Mouse (Mus musculus) gastrocnemius, adult 2 months (tissue): ENCODE results near the gene Tmem179b. TPM values are rescaled to one million over a fixed set of nuclear protein-coding genes. Genes with fewer than 3 reads are reported as not detected.
A peak's percentile ranks its signal among the peaks of the same experiment; 100 is the strongest.
"Not testable (repeated sequence)": the region's sequence is repeated elsewhere in the genome, so short reads cannot be mapped to it uniquely, and the experiment has no call there.

Experiments
- DNase-seq: peaks from one replicate; pipeline ENCODE4 v3.0.0; 2022
- H3K27ac ChIP-seq: fragments of 200-600 bp; 2 replicates; pipeline ENCODE4 v1.8.1; 2022; ENCODE audit warnings: mild to moderate bottlenecking
- H3K4me3 ChIP-seq: fragments of 200-600 bp; 2 replicates; pipeline ENCODE4 v1.8.1; 2022; ENCODE audit warnings: mild to moderate bottlenecking, moderate library complexity
- CTCF ChIP-seq: fragments of 200-600 bp; IDR thresholded peaks from 2 replicates; pipeline ENCODE4 v1.8.1; 2022; ENCODE audit warnings: antibody characterized with exemption, mild to moderate bottlenecking, moderate library complexity
- intact Hi-C: fragments of 180-260 bp; cut with DNase I; formaldehyde crosslinking; loops from one replicate; pipeline ENCODE4 v1.15.1; 2025
- total RNA-seq, 2 experiments: library from RNA; stranded (reverse); gene quantifications; 2 replicates each; pipeline ENCODE4 v1.2.3; 2021

Tmem179b gene
- total RNA-seq, 2 experiments from 2014 or later, result 7.4 to 10.6 TPM

DNA sequence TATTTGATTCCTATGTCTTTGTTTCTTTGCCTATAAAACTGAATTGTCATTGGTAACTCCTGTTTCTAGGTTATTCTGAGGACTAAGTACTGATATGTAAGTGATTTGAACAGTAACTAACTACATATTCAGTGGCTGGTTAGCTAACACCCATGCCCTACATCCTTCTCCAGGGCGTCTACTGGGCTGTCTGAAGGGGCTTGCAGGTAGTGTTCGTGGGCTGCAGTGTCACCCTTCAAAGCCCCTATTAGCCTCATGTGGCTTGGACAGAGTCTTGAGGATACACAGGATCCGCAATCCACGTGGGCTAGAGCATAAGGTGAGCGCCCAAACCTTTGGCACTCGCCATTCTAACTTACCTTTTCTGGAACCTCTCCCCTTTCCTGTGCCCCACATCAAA, 34.6 kb downstream of the Tmem179b start:
- no peak for TF ChIP-seq CTCF
- Histone ChIP-seq H3K27ac (no peak overlapping the region), H3K4me3 (no peak overlapping the region)
- DNase-seq, result no peak
- intact Hi-C loops, result loop anchor here (2.0 kb wide), 1 partner anchor 17 kb away; the partner anchor contains the start of gene Nxf1

DNA sequence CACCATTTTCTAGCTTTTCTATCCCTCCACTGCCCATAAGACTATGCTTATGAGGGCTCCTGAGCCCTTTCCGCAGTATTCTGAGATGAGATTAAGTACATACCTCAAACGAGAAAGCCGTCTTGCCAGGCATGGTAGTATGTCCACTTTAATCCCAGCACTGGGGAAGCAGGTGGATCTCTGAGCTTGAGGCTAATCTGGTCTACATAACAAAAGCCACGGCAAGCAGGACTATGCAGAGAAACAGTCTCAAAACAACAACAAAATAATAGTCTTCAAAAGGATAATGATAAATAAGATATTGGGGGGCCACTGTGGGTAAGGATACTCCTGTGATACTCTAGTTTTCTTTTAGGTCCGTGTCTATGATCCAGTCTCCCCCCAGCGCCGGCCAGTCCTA, 35.4 kb downstream of the Tmem179b start:
- DNase-seq, result no peak
- intact Hi-C loops, result no loop called here
- H3K4me3 ChIP-seq, result no peak overlapping the region
- H3K27ac ChIP-seq, result no peak overlapping the region
- TF ChIP-seq CTCF, result no peak

DNA sequence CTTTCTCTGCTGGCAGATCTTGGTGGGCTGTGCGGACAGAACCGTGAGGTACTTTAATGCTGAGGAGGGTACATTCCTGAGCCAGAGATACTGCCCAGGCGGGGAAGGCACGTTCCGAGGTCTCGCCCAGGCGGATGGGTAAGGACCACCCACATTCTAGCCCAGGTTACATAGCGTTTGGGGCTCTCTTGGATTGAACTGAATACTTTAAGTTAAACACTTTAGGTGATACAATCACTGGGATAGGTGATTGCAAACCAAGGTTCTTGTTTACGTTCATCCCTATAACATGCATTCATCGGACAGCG, 38.2 kb downstream of the Tmem179b start:
- no peak for TF ChIP-seq CTCF
- no peak for DNase-seq
- H3K27ac ChIP-seq, result peak overlapping the region; percentile 95
- H3K4me3 ChIP-seq, result peak overlapping the region; percentile 87
- intact Hi-C loops, result no loop called here

DNA sequence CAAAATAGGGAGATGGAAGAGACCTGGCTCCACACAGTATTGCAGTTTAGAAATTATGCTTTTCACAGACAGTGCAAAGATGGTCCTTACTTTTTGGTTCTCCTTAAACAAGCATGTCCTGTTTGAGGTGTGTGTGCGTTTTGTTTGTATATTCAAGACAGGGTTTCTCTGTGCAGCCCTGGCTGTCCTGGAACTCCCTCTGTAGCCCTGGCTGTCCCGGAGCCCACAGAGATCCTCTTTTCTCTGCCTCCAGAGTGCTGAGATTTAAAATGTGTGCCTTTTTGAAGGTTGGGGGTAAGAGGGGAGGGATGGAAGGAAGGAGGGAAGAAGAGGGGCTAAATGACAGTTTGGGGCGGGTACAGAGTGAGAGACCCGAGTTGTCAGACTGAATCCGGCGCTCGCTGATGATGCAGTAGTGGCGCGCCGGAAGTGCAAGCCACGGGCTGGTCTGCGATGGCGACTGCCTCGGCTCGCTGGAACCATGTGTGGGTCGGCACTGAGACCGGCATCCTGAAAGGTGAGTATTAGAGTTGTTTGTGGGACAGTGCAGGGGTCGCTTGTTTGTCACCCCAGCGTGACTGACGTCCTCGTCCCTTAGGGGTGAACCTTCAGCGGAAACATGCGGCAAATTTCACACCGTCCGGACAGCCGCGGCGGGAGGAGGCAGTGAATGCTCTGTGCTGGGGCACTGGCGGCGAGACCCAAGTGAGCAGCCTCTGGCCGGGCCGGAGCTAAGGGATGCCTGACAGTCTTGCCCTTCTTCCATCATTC, 38.7 kb downstream of the Tmem179b start, which contains the start of gene Wdr74:
TSS of gene Wdr74 (plus strand) at position 439 of the 771 bp plus-strand sequence.
- intact Hi-C loops, result no loop called here
- no peak for TF ChIP-seq CTCF
- Histone ChIP-seq H3K27ac (peak within 1 kb of the TSS; percentile 95), H3K4me3 (peak within 1 kb of the TSS; percentile 87)
- DNase-seq, result peak; percentile 95

DNA sequence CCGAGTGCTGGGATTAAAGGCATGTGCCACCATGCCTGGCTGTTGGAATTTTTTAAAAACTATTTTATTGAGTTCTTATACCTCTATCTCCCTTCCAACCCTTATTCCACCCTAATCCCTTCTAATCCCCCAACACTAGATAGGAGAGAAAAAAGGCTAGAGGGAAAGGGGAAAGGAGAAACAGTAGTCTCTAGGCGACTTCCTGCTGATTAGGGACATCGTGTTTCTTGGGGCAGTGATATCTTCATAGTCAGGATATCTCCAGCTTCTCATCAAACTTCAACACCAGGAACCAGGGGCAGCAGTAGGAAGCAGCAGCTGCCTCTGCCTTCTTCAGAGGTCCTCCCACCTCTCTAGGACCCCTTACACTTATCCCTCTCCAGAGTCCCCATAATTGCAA, 39.9 kb downstream of the Tmem179b start:
- intact Hi-C loops, result no loop called here
- Histone ChIP-seq H3K4me3 (no peak overlapping the region), H3K27ac (no peak overlapping the region)
- no peak for TF ChIP-seq CTCF
- no peak for DNase-seq

GRCm38 (mm10) chr19:8728335-8729099, 45.8 kb downstream of the Tmem179b start:
- H3K4me3 ChIP-seq, H3K27ac ChIP-seq, DNase-seq, intact Hi-C loops: not testable (repeated sequence)

GRCm38 (mm10) chr19:8727495-8728114, 46.7 kb downstream of the Tmem179b start:
- no peak for DNase-seq
- intact Hi-C loops, result no loop called here

DNA sequence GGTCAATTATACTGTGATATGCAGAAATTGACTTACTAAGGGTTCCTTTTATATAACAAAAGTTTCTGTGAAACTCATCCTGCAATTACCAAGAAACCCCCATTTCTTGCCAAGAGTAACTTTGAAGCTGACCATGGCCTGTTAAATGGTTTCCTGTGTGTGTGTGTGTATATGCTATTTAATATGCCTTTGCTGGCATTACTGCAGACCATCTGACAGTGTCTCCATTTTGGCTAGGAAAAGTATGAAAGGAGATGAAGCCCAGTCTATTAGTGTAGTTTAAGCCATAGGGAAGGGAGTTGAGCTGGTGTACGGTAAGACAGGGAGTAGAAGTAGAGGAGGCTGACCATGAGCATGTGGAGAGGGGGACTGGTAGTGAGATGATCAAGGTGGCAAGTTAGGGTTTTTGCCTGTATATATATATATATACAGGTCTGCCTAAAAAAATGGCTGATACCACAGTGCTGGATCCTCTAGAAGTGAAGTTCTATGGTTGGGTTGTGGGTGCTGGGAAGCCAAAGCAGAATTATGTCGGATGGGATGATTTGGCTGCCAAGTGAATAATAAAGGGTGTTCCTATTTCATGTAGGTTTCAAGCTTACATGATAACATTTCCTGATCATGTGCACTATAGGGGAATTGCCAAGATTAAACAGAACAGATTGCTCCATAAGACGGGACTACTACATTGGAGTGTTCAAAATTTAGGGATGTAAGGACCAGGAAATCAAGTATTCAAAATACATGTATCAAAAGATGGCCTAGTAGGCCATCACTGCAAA, 47.5 kb downstream of the Tmem179b start:
- intact Hi-C loops, result no loop called here
- no peak for TF ChIP-seq CTCF
- H3K4me3 ChIP-seq, result no peak overlapping the region
- no peak for DNase-seq
- no peak overlapping the region for H3K27ac ChIP-seq

More at GRCm38 (mm10) chr19:8727495-8728114, 46.7 kb downstream of the Tmem179b start:
- no peak overlapping the region for H3K27ac ChIP-seq
- H3K4me3 ChIP-seq, result no peak overlapping the region
- no peak for TF ChIP-seq CTCF

DNA sequence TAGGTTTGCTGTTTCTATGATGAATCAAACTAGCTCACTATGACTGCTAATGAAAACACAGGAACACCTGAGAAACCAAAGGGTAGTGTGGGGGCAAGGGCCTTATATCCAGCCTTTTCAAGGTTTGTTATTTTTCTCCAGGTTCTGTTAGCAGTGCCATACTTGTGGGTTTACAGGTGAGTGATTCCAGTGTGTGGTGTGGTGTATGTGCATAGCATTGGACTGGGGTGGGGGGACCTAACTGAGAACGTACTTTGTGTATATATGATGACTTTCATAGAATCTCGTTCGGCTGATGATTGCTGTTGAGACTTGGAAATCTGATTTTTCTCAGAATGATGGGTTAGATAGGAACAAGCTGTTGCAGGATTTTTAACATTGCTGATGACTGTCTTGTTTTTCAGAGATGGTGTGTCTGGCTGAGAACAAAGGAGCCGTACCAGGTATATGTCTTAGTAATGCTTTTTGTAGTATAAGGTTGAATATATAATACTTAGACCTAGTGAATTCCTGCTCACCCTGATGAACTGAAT, 49.1 kb downstream of the Tmem179b start:
- intact Hi-C loops, result no loop called here
- no peak for TF ChIP-seq CTCF
- DNase-seq, result no peak

GRCm38 (mm10) chr19:8724392-8724791, 49.9 kb downstream of the Tmem179b start:
- no peak for DNase-seq
- Histone ChIP-seq H3K4me3 (peak overlapping the region; percentile 79), H3K27ac (peak overlapping the region; percentile 96; the same call in 1 of the 2 replicates)
- intact Hi-C loops, result no loop called here
- no peak for TF ChIP-seq CTCF

More for the DNA sequence above, 49.1 kb downstream of the Tmem179b start:
- H3K4me3 ChIP-seq, result peak overlapping the region; percentile 79
- H3K27ac ChIP-seq, result no peak overlapping the region

DNA sequence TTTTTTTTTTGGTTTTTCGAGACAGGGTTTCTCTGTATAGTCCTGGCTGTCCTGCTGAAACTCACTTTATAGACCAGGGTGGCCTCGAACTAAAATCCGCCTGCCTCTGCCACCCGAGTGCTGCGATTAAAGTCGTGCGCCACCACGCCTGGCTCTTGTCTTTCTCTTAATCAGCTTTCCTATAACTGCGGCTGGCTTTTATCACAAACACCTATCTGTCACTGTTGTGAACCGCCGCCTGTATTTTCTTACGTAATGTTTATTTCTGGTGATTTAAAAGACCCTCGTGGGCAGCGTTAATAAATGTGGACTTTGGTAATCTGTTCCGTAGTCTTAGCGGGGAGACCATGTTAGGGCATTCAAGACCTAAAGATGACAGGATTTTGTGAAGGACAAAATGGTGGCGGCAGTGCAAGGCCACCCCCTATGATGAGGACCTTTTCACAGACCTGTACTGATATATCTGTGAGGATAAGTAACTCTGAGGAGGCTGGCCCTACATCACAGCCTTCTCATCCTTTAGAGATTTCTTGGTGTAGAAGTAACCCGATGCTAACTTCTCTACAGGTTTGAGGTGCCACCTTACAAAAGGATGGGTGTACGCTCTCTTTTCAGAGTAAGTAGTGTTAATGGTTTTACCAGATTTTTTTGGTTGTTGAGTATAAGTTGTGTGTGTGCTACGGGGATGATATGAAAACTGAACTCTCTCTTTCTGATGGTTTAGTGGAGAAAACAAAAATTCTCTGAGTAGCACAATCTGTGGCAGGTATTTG, 50.5 kb downstream of the Tmem179b start:
- intact Hi-C loops, result loop anchor here (2.0 kb wide), 1 partner anchor 95 kb away; the partner anchor contains the start of gene Ttc9c
- no peak for TF ChIP-seq CTCF
- H3K4me3 ChIP-seq, result peak overlapping the region; percentile 79
- peak; percentile 33 for DNase-seq
- H3K27ac ChIP-seq, result peak overlapping the region; percentile 96
